Mouse (Mus musculus) erythroblast, embryonic 14.5 days (primary cell): ENCODE data around the gene Mrpl36.

Source experiments
- GATA1 ChIP-seq: IDR thresholded peaks from 2 replicates; pipeline ENCODE4 v1.6.1; 2012; ENCODE audit warnings: low read length, inconsistent platforms, mixed read lengths
- TAL1 ChIP-seq: IDR thresholded peaks from 3 replicates; pipeline ENCODE4 v1.6.1; 2012; ENCODE audit warnings: low read length, inconsistent platforms, mixed read lengths

DNA sequence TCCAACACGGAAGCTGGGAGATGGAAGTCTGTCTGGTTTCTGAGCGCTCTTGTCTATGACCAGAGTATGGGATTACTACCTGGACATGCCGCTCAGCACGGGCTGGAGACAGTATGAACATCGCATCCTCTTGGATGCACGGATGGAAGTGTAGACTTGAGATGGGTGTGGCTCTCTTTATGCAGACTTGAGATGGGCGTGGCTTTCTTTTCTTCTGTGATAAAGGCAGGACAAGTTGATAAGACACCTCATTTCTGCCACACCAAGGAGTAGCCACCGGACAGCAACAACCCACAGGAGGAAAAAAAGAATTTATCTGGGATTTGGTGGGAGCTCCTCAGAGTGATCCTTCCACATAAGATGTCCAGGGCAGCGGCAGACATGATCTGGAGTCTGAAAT is 22.4 kb downstream of the Mrpl36 start:
- TF ChIP-seq GATA1 (no peak), TAL1 (no peak)
